Mouse (Mus musculus): ENCODE results near the gene H2-Q6. TPM values are rescaled to one million over a fixed set of nuclear protein-coding genes. Genes with fewer than 3 reads are reported as not detected.
"Not testable (repeated sequence)": the region's sequence is repeated elsewhere in the genome, so short reads cannot be mapped to it uniquely, and the experiment has no call there.

The H2-Q6 gene
- polyA plus RNA-seq (2014; fragmentation: Nextera tagmentation; extraction: Ambion mirVana) = 0.99 and 1.4 TPM in 2 replicates

GRCm38 (mm10) chr17:35424624-35425416 lies at the start of gene H2-Q6:
H2-Q6 (plus strand) TSS chr17:35424850.
- not testable (repeated sequence) for H3K9me3 ChIP-seq (ENCODE audit: control insufficient read depth, low read length); H3K4me1 ChIP-seq (ENCODE audit: control insufficient read depth, insufficient read depth, low read length); H3K27me3 ChIP-seq (ENCODE audit: control insufficient read depth, insufficient read depth, low read length); H3K27ac ChIP-seq (ENCODE audit: low read depth, low read length); H3K36me3 ChIP-seq (ENCODE audit: control insufficient read depth, insufficient read depth, low read length)
- Histone ChIP-seq H3K4me2 (ENCODE audit: low read depth) (peak within 1 kb of the TSS; percentile 46), H3K4me3 (ENCODE audit: low read depth, low read length) (peak within 1 kb of the TSS; percentile 29), H3K9ac (ENCODE audit: low read length) (peak within 1 kb of the TSS; percentile 31; the same call in 1 of the 2 replicates)
- 2% methylated on average over 52 of the region's 66 CpGs for WGBS
- ATAC-seq (ENCODE audit: insufficient read depth, low FRiP score, low TSS enrichment) = peak; percentile 73
- peak; percentile 63 for DNase-seq (ENCODE audit: low spot score)

GRCm38 (mm10) chr17:35379369-35379728 lies 45.3 kb upstream of the H2-Q6 start, which contains the start of gene H2-Q4:
H2-Q4 (plus strand) TSS chr17:35379617.
- Histone ChIP-seq H3K27ac (ENCODE audit: low read depth, low read length) (no peak within 1 kb of the TSS), H3K4me1 (ENCODE audit: control insufficient read depth, insufficient read depth, low read length) (no peaks in the 10 kb centered on the region), H3K36me3 (ENCODE audit: control insufficient read depth, insufficient read depth, low read length) (no peaks in the 10 kb centered on the region), H3K9ac (ENCODE audit: low read length) (peak within 1 kb of the TSS; percentile 47), H3K27me3 (ENCODE audit: control insufficient read depth, insufficient read depth, low read length) (no peaks in the 10 kb centered on the region), H3K4me2 (ENCODE audit: low read depth) (peak within 1 kb of the TSS; percentile 81), H3K4me3 (ENCODE audit: low read depth, low read length) (peak within 1 kb of the TSS; percentile 46), H3K9me3 (ENCODE audit: control insufficient read depth, low read length) (no peaks in the 10 kb centered on the region)
- ATAC-seq (ENCODE audit: insufficient read depth, low FRiP score, low TSS enrichment) = peak; percentile 79
- peak; percentile 82 for DNase-seq (ENCODE audit: low spot score)
- 1% methylated on average over 16 of the region's 16 CpGs for WGBS

GRCm38 (mm10) chr17:35379729-35380451 lies 44.8 kb upstream of the H2-Q6 start:
- H3K9me3 ChIP-seq (ENCODE audit: control insufficient read depth, low read length) = no peaks in the 10 kb centered on the region
- H3K9ac ChIP-seq (ENCODE audit: low read length) = peak overlapping the region; percentile 47
- no peaks in the 10 kb centered on the region for H3K4me1 ChIP-seq (ENCODE audit: control insufficient read depth, insufficient read depth, low read length)
- H3K36me3 ChIP-seq (ENCODE audit: control insufficient read depth, insufficient read depth, low read length) = no peaks in the 10 kb centered on the region
- 1% methylated on average over 66 of the region's 70 CpGs for WGBS
- peak; percentile 44 for DNase-seq (ENCODE audit: low spot score)
- H3K4me3 ChIP-seq (ENCODE audit: low read depth, low read length) = peak overlapping the region; percentile 46
- peak overlapping the region; percentile 81 for H3K4me2 ChIP-seq (ENCODE audit: low read depth)
- ATAC-seq (ENCODE audit: insufficient read depth, low FRiP score, low TSS enrichment) = peak; percentile 35; the same call in 1 of the 2 replicates
- no peaks in the 10 kb centered on the region for H3K27me3 ChIP-seq (ENCODE audit: control insufficient read depth, insufficient read depth, low read length)
- H3K27ac ChIP-seq (ENCODE audit: low read depth, low read length) = no peak overlapping the region

GRCm38 (mm10) chr17:35389796-35390195 lies 34.9 kb upstream of the H2-Q6 start:
- 4% methylated on average over 7 of the region's 7 CpGs for WGBS
- H3K4me2 ChIP-seq (ENCODE audit: low read depth); H3K4me3 ChIP-seq (ENCODE audit: low read depth, low read length); ATAC-seq (ENCODE audit: insufficient read depth, low FRiP score, low TSS enrichment); H3K9ac ChIP-seq (ENCODE audit: low read length); H3K27ac ChIP-seq (ENCODE audit: low read depth, low read length); H3K4me1 ChIP-seq (ENCODE audit: control insufficient read depth, insufficient read depth, low read length); H3K27me3 ChIP-seq (ENCODE audit: control insufficient read depth, insufficient read depth, low read length); H3K9me3 ChIP-seq (ENCODE audit: control insufficient read depth, low read length); H3K36me3 ChIP-seq (ENCODE audit: control insufficient read depth, insufficient read depth, low read length): not testable (repeated sequence)
- DNase-seq (ENCODE audit: low spot score) = peak; percentile 32

GRCm38 (mm10) chr17:35392671-35393070 lies 32.0 kb upstream of the H2-Q6 start:
- H3K4me3 ChIP-seq (ENCODE audit: low read depth, low read length); H3K27me3 ChIP-seq (ENCODE audit: control insufficient read depth, insufficient read depth, low read length); H3K4me1 ChIP-seq (ENCODE audit: control insufficient read depth, insufficient read depth, low read length); H3K36me3 ChIP-seq (ENCODE audit: control insufficient read depth, insufficient read depth, low read length); H3K9me3 ChIP-seq (ENCODE audit: control insufficient read depth, low read length); ATAC-seq (ENCODE audit: insufficient read depth, low FRiP score, low TSS enrichment); H3K9ac ChIP-seq (ENCODE audit: low read length); DNase-seq (ENCODE audit: low spot score); H3K4me2 ChIP-seq (ENCODE audit: low read depth); H3K27ac ChIP-seq (ENCODE audit: low read depth, low read length): not testable (repeated sequence)
- 72% methylated on average over 2 of the region's 2 CpGs for WGBS

GRCm38 (mm10) chr17:35393864-35394800 lies 30.5 kb upstream of the H2-Q6 start:
- ATAC-seq (ENCODE audit: insufficient read depth, low FRiP score, low TSS enrichment) = peak; percentile 76
- not testable (repeated sequence) for DNase-seq (ENCODE audit: low spot score); H3K36me3 ChIP-seq (ENCODE audit: control insufficient read depth, insufficient read depth, low read length); H3K4me1 ChIP-seq (ENCODE audit: control insufficient read depth, insufficient read depth, low read length); H3K9me3 ChIP-seq (ENCODE audit: control insufficient read depth, low read length); H3K9ac ChIP-seq (ENCODE audit: low read length); H3K27ac ChIP-seq (ENCODE audit: low read depth, low read length); H3K27me3 ChIP-seq (ENCODE audit: control insufficient read depth, insufficient read depth, low read length)
- peak overlapping the region; percentile 36 for H3K4me2 ChIP-seq (ENCODE audit: low read depth)
- under 1% methylated on average over 44 of the region's 75 CpGs for WGBS
- peak overlapping the region; percentile 23 for H3K4me3 ChIP-seq (ENCODE audit: low read depth, low read length)

- H3K9ac ChIP-seq (ENCODE audit: low read length); H3K4me2 ChIP-seq (ENCODE audit: low read depth); H3K27me3 ChIP-seq (ENCODE audit: control insufficient read depth, insufficient read depth, low read length); H3K4me1 ChIP-seq (ENCODE audit: control insufficient read depth, insufficient read depth, low read length); DNase-seq (ENCODE audit: low spot score); H3K27ac ChIP-seq (ENCODE audit: low read depth, low read length); H3K9me3 ChIP-seq (ENCODE audit: control insufficient read depth, low read length); ATAC-seq (ENCODE audit: insufficient read depth, low FRiP score, low TSS enrichment); H3K4me3 ChIP-seq (ENCODE audit: low read depth, low read length); H3K36me3 ChIP-seq (ENCODE audit: control insufficient read depth, insufficient read depth, low read length): not testable (repeated sequence)
- WGBS = 87% methylated on average over 2 of the region's 2 CpGs
These were observed 27.7 kb upstream of the H2-Q6 start for GRCm38 (mm10) chr17:35396956-35397355.

- WGBS = no CpG with 5 or more reads among the region's 1 CpGs
- H3K9ac ChIP-seq (ENCODE audit: low read length); H3K9me3 ChIP-seq (ENCODE audit: control insufficient read depth, low read length); H3K27me3 ChIP-seq (ENCODE audit: control insufficient read depth, insufficient read depth, low read length); ATAC-seq (ENCODE audit: insufficient read depth, low FRiP score, low TSS enrichment); DNase-seq (ENCODE audit: low spot score); H3K4me3 ChIP-seq (ENCODE audit: low read depth, low read length); H3K4me2 ChIP-seq (ENCODE audit: low read depth); H3K4me1 ChIP-seq (ENCODE audit: control insufficient read depth, insufficient read depth, low read length); H3K36me3 ChIP-seq (ENCODE audit: control insufficient read depth, insufficient read depth, low read length); H3K27ac ChIP-seq (ENCODE audit: low read depth, low read length): not testable (repeated sequence)
These were observed 11.6 kb upstream of the H2-Q6 start for GRCm38 (mm10) chr17:35413057-35413456.
